ENCODE assay signal across 12 mouse cellular contexts in genomic region chr10:116261559-116261958, GRCm38 (mm10). TPM values are rescaled to one million over a fixed set of nuclear protein-coding genes. Genes with fewer than 3 reads are reported as not detected.
DNase-seq lines count a peak whose midpoint lies in the region; ATAC-seq and TF ChIP-seq lines count a peak whose summit lies in the region.
"Had no signal": no experiment of that assay in that cellular context is flagged by ENCODE, and none has a peak within 500 bp of the region (broad histone marks: within the 10 kb centered on the region; RNA-seq: fewer than 3 reads in every experiment).

No protein-coding gene starts in this region.

- no peak for TF ChIP-seq POLR2A in kidney, adult 2 months (IDR thresholded peaks at IDR 0.05; ENCODE audit: low read depth, low read length)

- H3K36me3 ChIP-seq in forebrain, postnatal 0 days (ENCODE audit: insufficient read depth) = no peaks in the 10 kb centered on the region
- H3K36me3 ChIP-seq in forebrain, embryonic 12.5 days (replicated peaks) = no peaks in the 10 kb centered on the region
- no peaks in the 10 kb centered on the region for H3K36me3 ChIP-seq in kidney, adult 2 months (ENCODE audit: control insufficient read depth, insufficient read depth, low read length)
- no peaks in the 10 kb centered on the region for H3K36me3 ChIP-seq in neural tube, embryonic 14.5 days (ENCODE audit: control insufficient read depth, insufficient read depth, low read length)
- H3K36me3 ChIP-seq in liver, postnatal 0 days (replicated peaks; ENCODE audit: insufficient read depth, low read length) = no peaks in the 10 kb centered on the region
- H3K36me3 ChIP-seq: limb, embryonic 12.5 days had no signal

- H3K4me1 ChIP-seq in forebrain, postnatal 0 days (ENCODE audit: insufficient read depth) = no peaks in the 10 kb centered on the region
- peaks cover 3% of the 10 kb centered on the region; the same call in 1 of the 2 replicates for H3K4me1 ChIP-seq in forebrain, embryonic 12.5 days
- H3K4me1 ChIP-seq in kidney, adult 2 months (ENCODE audit: control insufficient read depth, insufficient read depth, low read length) = peaks cover 17% of the 10 kb centered on the region; the same call in 1 of the 2 replicates
- H3K4me1 ChIP-seq in neural tube, embryonic 14.5 days (ENCODE audit: control insufficient read depth, insufficient read depth, low read length) = no peaks in the 10 kb centered on the region
- 0 out of 2 replicates have a peak, but pooled peaks cover 2% of the 10 kb centered on the region for H3K4me1 ChIP-seq in liver, postnatal 0 days (ENCODE audit: insufficient read depth)

- no peak for TF ChIP-seq EP300 in liver, postnatal 0 days (IDR thresholded peaks at IDR 0.05; ENCODE audit: low read depth)

- H3K27me3 ChIP-seq in forebrain, postnatal 0 days (ENCODE audit: insufficient read depth, low read length) = no peaks in the 10 kb centered on the region
- no peaks in the 10 kb centered on the region for H3K27me3 ChIP-seq in forebrain, embryonic 12.5 days
- H3K27me3 ChIP-seq in kidney, adult 2 months (replicated peaks; ENCODE audit: control insufficient read depth, insufficient read depth, low read length) = no peaks in the 10 kb centered on the region
- no peaks in the 10 kb centered on the region for H3K27me3 ChIP-seq in neural tube, embryonic 14.5 days (ENCODE audit: control insufficient read depth, insufficient read depth, low read length)
- no peaks in the 10 kb centered on the region for H3K27me3 ChIP-seq in liver, postnatal 0 days (ENCODE audit: insufficient read depth, low read length)
- H3K27me3 ChIP-seq: limb, embryonic 12.5 days had no signal

- no peaks in the 10 kb centered on the region for H3K9me3 ChIP-seq in forebrain, postnatal 0 days (ENCODE audit: low read length)
- no peaks in the 10 kb centered on the region for H3K9me3 ChIP-seq in forebrain, embryonic 12.5 days
- no peaks in the 10 kb centered on the region for H3K9me3 ChIP-seq in neural tube, embryonic 14.5 days (ENCODE audit: control insufficient read depth, low read length)
- H3K9me3 ChIP-seq in liver, postnatal 0 days (ENCODE audit: low read length) = no peaks in the 10 kb centered on the region
- H3K9me3 ChIP-seq: limb, embryonic 12.5 days had no signal

- intact Hi-C loops in left cerebral cortex, postnatal 4 days (cut with DNase I) = no loop called here

- ATAC-seq in forebrain, postnatal 0 days = no peak
- no peak for ATAC-seq in forebrain, embryonic 12.5 days (ENCODE audit: low FRiP score)
- ATAC-seq in neural tube, embryonic 14.5 days (ENCODE audit: low read depth) = no peak
- ATAC-seq in liver, postnatal 0 days = no peak

- H3K4me3 ChIP-seq in forebrain, postnatal 0 days (ENCODE audit: low read depth, low read length) = no peak overlapping the region
- no peak overlapping the region for H3K4me3 ChIP-seq in forebrain, embryonic 12.5 days (replicated peaks)
- no peak overlapping the region for H3K4me3 ChIP-seq in kidney, adult 2 months (ENCODE audit: insufficient read depth, low read depth, low read length)
- H3K4me3 ChIP-seq in neural tube, embryonic 14.5 days (ENCODE audit: low read depth, low read length) = no peak overlapping the region
- H3K4me3 ChIP-seq in liver, postnatal 0 days (ENCODE audit: low read depth, low read length) = no peak overlapping the region
- H3K4me3 ChIP-seq: erythroblast, embryonic 14.5 days; limb, embryonic 12.5 days had no signal

- H3K4me2 ChIP-seq in forebrain, postnatal 0 days (ENCODE audit: low read depth) = no peak overlapping the region
- no peak overlapping the region for H3K4me2 ChIP-seq in forebrain, embryonic 12.5 days
- no peak overlapping the region for H3K4me2 ChIP-seq in neural tube, embryonic 14.5 days (ENCODE audit: low read depth, low read length)
- H3K4me2 ChIP-seq in liver, postnatal 0 days (ENCODE audit: low read depth, low read length) = no peak overlapping the region
- H3K4me2 ChIP-seq: limb, embryonic 12.5 days had no signal

- H3K9ac ChIP-seq in forebrain, postnatal 0 days = no peak overlapping the region
- H3K9ac ChIP-seq in forebrain, embryonic 12.5 days = no peak overlapping the region
- H3K9ac ChIP-seq in neural tube, embryonic 14.5 days (replicated peaks; ENCODE audit: low read depth, low read length) = no peak overlapping the region
- H3K9ac ChIP-seq in liver, postnatal 0 days (replicated peaks) = no peak overlapping the region
- H3K9ac ChIP-seq: limb, embryonic 12.5 days had no signal

- no peak for TF ChIP-seq CTCF in forebrain, postnatal 0 days (IDR thresholded peaks at IDR 0.05; ENCODE audit: low read depth)
- no peak for TF ChIP-seq CTCF in kidney, adult 2 months (conservative IDR thresholded peaks at IDR 0.05; ENCODE audit: insufficient read depth, insufficient read length, low read depth, low read length)
- no peak for TF ChIP-seq CTCF in liver, postnatal 0 days (IDR thresholded peaks at IDR 0.05; ENCODE audit: low read depth)

- peak overlapping the region; percentile 45 for H3K27ac ChIP-seq in forebrain, postnatal 0 days (ENCODE audit: low read depth, low read length)
- H3K27ac ChIP-seq in forebrain, embryonic 12.5 days = no peak overlapping the region
- H3K27ac ChIP-seq in kidney, adult 2 months (ENCODE audit: insufficient read depth, low read depth, low read length) = peak overlapping the region; percentile 79
- peak overlapping the region; percentile 22; the same call in 1 of the 2 replicates for H3K27ac ChIP-seq in neural tube, embryonic 14.5 days (ENCODE audit: low read depth, low read length)
- 0 out of 2 replicates have a peak overlapping the region, but pooled peaks have one; percentile 5 for H3K27ac ChIP-seq in liver, postnatal 0 days (ENCODE audit: low read depth)
- H3K27ac ChIP-seq: limb, embryonic 12.5 days had no signal

- 62% methylated on average over 5 of the region's 5 CpGs for WGBS in forebrain, postnatal 0 days
- 75% methylated on average over 5 of the region's 5 CpGs for WGBS in forebrain, embryonic 12.5 days
- WGBS in kidney, adult 2 months = 43% methylated on average over 5 of the region's 5 CpGs
- 76% methylated on average over 5 of the region's 5 CpGs for WGBS in neural tube, embryonic 14.5 days
- WGBS in liver, postnatal 0 days (ENCODE audit: insufficient replicate concordance) = 59% methylated on average over 5 of the region's 5 CpGs

- no peak for DNase-seq in forebrain, postnatal 0 days
- no peak for DNase-seq in kidney, adult 2 months
- no peak for DNase-seq in kidney, postnatal 14 days
- no peak for DNase-seq in neural tube, embryonic 10.5 days (ENCODE audit: extremely low spot score, low spot score)
- no peak for DNase-seq in liver, postnatal 0 days
- no peak for DNase-seq in left cerebral cortex, postnatal 4 days
- DNase-seq: cerebellum, adult 9-11 months had no signal

RNA-seq across cellular contexts. Expression of gene Ptprb, which starts 13.8 kb away (rescaled TPM):
- 6.3 and 9.8 TPM in 2 replicates for total RNA-seq in forebrain, postnatal 0 days (2014; rRNA removed)
- polyA plus RNA-seq in forebrain, postnatal 0 days (2015; fragmentation: Nextera tagmentation; extraction: Ambion mirVana) = 1.4 and 2.3 TPM in 2 replicates
- 2.8 and 2.9 TPM in 2 replicates for polyA plus RNA-seq in forebrain, embryonic 12.5 days (2016; fragmentation: Nextera tagmentation; extraction: Ambion mirVana)
- 11.2 and 12.5 TPM in 2 replicates for polyA plus RNA-seq in kidney, adult 2 months (2012; rRNA removed)
- 3.1 and 4.0 TPM in 2 replicates for polyA plus RNA-seq in neural tube, embryonic 14.5 days (2014; fragmentation: Nextera tagmentation; extraction: Ambion mirVana)
- 2.5 and 3.1 TPM in 2 replicates for polyA plus RNA-seq in liver, postnatal 0 days (2015; fragmentation: Nextera tagmentation; extraction: Ambion mirVana)
- total RNA-seq in left cerebral cortex, postnatal 4 days (2021) = 10 to 100 TPM; 12.5 to 13.7 TPM
- total RNA-seq: megakaryocyte progenitor cell, adult 5-6 weeks had no signal
